Mouse (Mus musculus) limb, embryonic 12.5 days (tissue): Measurements from ENCODE around the gene Tpm3. TPM values are rescaled to one million over a fixed set of nuclear protein-coding genes. Genes with fewer than 3 reads are reported as not detected.
A peak's percentile ranks its signal among the peaks of the same experiment; 100 is the strongest.

ENCODE experiments used
- ATAC-seq: fragments of 200-750 bp; cut with Nextera tagmentation; 2 replicates; pipeline ENCODE4 v1.8.0; 2017; ENCODE audit warnings: low read depth, moderate TSS enrichment; ENCODE audit not compliant: insufficient number of reproducible peaks, insufficient read depth, low FRiP score, low TSS enrichment
- H3K27ac ChIP-seq: fragments of 300-500 bp; sonication (generic); 2 replicates; pipeline ENCODE4 v1.5.1; 2016; ENCODE audit warnings: mild to moderate bottlenecking, moderate library complexity
- H3K27me3 ChIP-seq: fragments of 300-500 bp; sonication (generic); 2 replicates; pipeline ENCODE4 v1.6.1; 2016; ENCODE audit warnings: mild to moderate bottlenecking, moderate library complexity
- H3K36me3 ChIP-seq: fragments of 300-500 bp; sonication (generic); 2 replicates; pipeline ENCODE4 v1.6.1; 2016; ENCODE audit warnings: mild to moderate bottlenecking, moderate library complexity
- H3K4me1 ChIP-seq: fragments of 300-500 bp; sonication (generic); replicated peaks from 2 replicates; pipeline ENCODE4 v1.6.1; 2016
- H3K4me2 ChIP-seq: fragments of 300-500 bp; sonication (generic); 2 replicates; pipeline ENCODE4 v1.6.1; 2016; ENCODE audit warnings: mild to moderate bottlenecking, moderate library complexity
- H3K4me3 ChIP-seq: fragments of 300-500 bp; sonication (generic); replicated peaks from 2 replicates; pipeline ENCODE4 v1.5.1; 2016; ENCODE audit warnings: mild to moderate bottlenecking
- H3K9ac ChIP-seq: fragments of 300-500 bp; sonication (generic); replicated peaks from 2 replicates; pipeline ENCODE4 v1.6.1; 2016; ENCODE audit warnings: mild to moderate bottlenecking, moderate library complexity
- H3K9me3 ChIP-seq: fragments of 300-500 bp; sonication (generic); 2 replicates; pipeline ENCODE4 v1.6.1; 2016; ENCODE audit warnings: mild to moderate bottlenecking, moderate library complexity
- WGBS: fragments of 180-500 bp; shearing (Covaris S2); methylation state at CpG from one replicate; pipeline ENCODE4 v1.1.7; 2016; 5-methylcytosine and 5-hydroxymethylcytosine counted together
- microRNA counts: library from miRNA; unstranded; fragments of <30 nt; microRNA quantifications from one replicate; lab custom pipeline; 2017
- microRNA-seq: library from miRNA; unstranded; fragments of <30 nt; microRNA quantifications from one replicate; pipeline ENCODE4, GENCODE M21; 2017
- polyA plus RNA-seq: library from polyadenylated mRNA; unstranded; fragments of >200 nt; fragmentation: Nextera tagmentation; extraction: Ambion mirVana; gene quantifications from 2 replicates; pipeline ENCODE4 v1.2.1, GENCODE M21; 2016

Tpm3 gene
- polyA plus RNA-seq, 1 experiment from 2014 or later, result 518 TPM

GRCm38 (mm10) chr3:90139962-90140361 lies 67.5 kb downstream of the Tpm3 start:
- 78% methylated on average over 3 of the region's 3 CpGs for WGBS
- ATAC-seq, result no peak
- no peak overlapping the region for H3K9ac ChIP-seq

GRCm38 (mm10) chr3:90145461-90145860 lies 73.0 kb downstream of the Tpm3 start:
- Histone ChIP-seq H3K27me3 (no peaks in the 10 kb centered on the region), H3K36me3 (no peaks in the 10 kb centered on the region), H3K9me3 (no peaks in the 10 kb centered on the region), H3K27ac (no peak overlapping the region), H3K4me2 (no peak overlapping the region), H3K4me3 (no peak overlapping the region), H3K9ac (no peak overlapping the region), H3K4me1 (no peaks in the 10 kb centered on the region)
- no peak for ATAC-seq
- 82% methylated on average over 3 of the region's 3 CpGs for WGBS

More at GRCm38 (mm10) chr3:90139962-90140361, 67.5 kb downstream of the Tpm3 start:
- Histone ChIP-seq H3K36me3 (no peaks in the 10 kb centered on the region), H3K4me3 (no peak overlapping the region), H3K9me3 (no peaks in the 10 kb centered on the region), H3K4me2 (no peak overlapping the region), H3K27ac (no peak overlapping the region), H3K4me1 (no peaks in the 10 kb centered on the region; the same call in 1 of the 2 replicates), H3K27me3 (no peaks in the 10 kb centered on the region)

GRCm38 (mm10) chr3:90146651-90147050 lies 74.2 kb downstream of the Tpm3 start:
- WGBS, result 88% methylated on average over 1 of the region's 1 CpGs
- Histone ChIP-seq H3K9ac (no peak overlapping the region), H3K4me1 (no peaks in the 10 kb centered on the region), H3K36me3 (no peaks in the 10 kb centered on the region), H3K9me3 (no peaks in the 10 kb centered on the region), H3K27me3 (no peaks in the 10 kb centered on the region), H3K27ac (no peak overlapping the region), H3K4me2 (no peak overlapping the region), H3K4me3 (no peak overlapping the region)
- no peak for ATAC-seq

MicroRNAs within 50 kb of the gene (microRNA counts, 519-probe panel; counts per million panel counts)
- not detected for microRNA mmu-miR-190b (lab: Ali Mortazavi, UCI)

Small RNAs within 50 kb of the gene (microRNA-seq; reads per million reads assigned to microRNA genes)
- 13.9 reads per million, percentile 28 among the genes with 10 or more reads in this experiment for gene Mir190b

Other genes with a start within 250 kb of the Tpm3 start
- 3.5 and 3.7 TPM in 2 replicates for gene She, start 241.3 kb upstream of the Tpm3 start, polyA plus RNA-seq
- gene Il6ra, start 159.5 kb upstream of the Tpm3 start, polyA plus RNA-seq, result 0.83 and 0.84 TPM in 2 replicates
- gene Atp8b2, start 109.1 kb upstream of the Tpm3 start, polyA plus RNA-seq, result 20.7 and 24.4 TPM in 2 replicates
- 201 and 202 TPM in 2 replicates for gene Hax1, start 73.9 kb upstream of the Tpm3 start, polyA plus RNA-seq
- 143 and 166 TPM in 2 replicates for gene 4933434E20Rik, start 21.0 kb upstream of the Tpm3 start, polyA plus RNA-seq
- gene Ubap2l, start 20.0 kb upstream of the Tpm3 start, polyA plus RNA-seq, result 191 and 212 TPM in 2 replicates
- gene Nup210l, start 31.5 kb downstream of the Tpm3 start, polyA plus RNA-seq, result 0.44 and 0.50 TPM in 2 replicates
- 1,443 and 1,486 TPM in 2 replicates for gene Rps27, start 141.0 kb downstream of the Tpm3 start, polyA plus RNA-seq
- 28.2 and 29.8 TPM in 2 replicates for gene Rab13, start 141.0 kb downstream of the Tpm3 start, polyA plus RNA-seq
- 86.2 and 88.6 TPM in 2 replicates for gene Jtb, start 158.9 kb downstream of the Tpm3 start, polyA plus RNA-seq
- gene Creb3l4, start 170.9 kb downstream of the Tpm3 start, polyA plus RNA-seq, result 11.7 and 12.9 TPM in 2 replicates
- 56.8 and 62.0 TPM in 2 replicates for gene Slc39a1, start 175.5 kb downstream of the Tpm3 start, polyA plus RNA-seq
- 18.6 and 30.3 TPM in 2 replicates for gene Crtc2, start 181.5 kb downstream of the Tpm3 start, polyA plus RNA-seq
- 5.7 and 5.9 TPM in 2 replicates for gene Dennd4b, start 192.5 kb downstream of the Tpm3 start, polyA plus RNA-seq
- gene Gatad2b, start 220.5 kb downstream of the Tpm3 start, polyA plus RNA-seq, result 17.7 and 19.5 TPM in 2 replicates